Mouse (Mus musculus): ENCODE measurements at regions not wholly inside any gene's neighbourhood (a gene's known extent, or its start where the extent isn't known, plus 50 kb on each side); places are given as distances from the start of the nearest gene placed in this dataset.
A peak's percentile ranks its signal among the peaks of the same experiment; 100 is the strongest.

DNA sequence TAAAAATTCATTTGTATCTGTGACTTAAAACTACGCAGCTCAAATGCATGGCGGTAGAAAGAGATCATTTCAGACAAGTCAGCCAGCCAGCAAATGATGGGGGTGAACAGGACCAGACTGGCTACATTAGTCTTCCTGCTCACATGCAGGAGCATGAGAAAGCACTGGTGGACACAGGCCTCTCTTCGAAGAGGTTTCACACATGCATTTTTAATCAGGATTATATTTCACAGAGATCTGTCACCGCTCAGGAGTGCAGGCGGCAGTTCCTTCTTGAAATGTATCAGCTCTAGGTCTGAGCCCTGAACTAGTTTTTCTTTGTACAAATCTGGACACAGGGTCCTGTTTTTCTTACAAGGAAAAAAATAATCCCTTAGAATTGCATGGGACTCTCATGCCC is 343.2 kb upstream of the Pitx2 start:
- Histone ChIP-seq H3K4me1 (ENCODE audit: control insufficient read depth, insufficient read depth, low read length) (no peaks in the 10 kb centered on the region), H3K9ac (ENCODE audit: low read depth, low read length, severe bottlenecking) (no peak overlapping the region), H3K27ac (replicated peaks; ENCODE audit: low read depth, low read length) (no peak overlapping the region), H3K9me3 (ENCODE audit: control insufficient read depth, low read length) (no peaks in the 10 kb centered on the region), H3K4me3 (replicated peaks; ENCODE audit: low read length) (no peak overlapping the region), H3K4me2 (replicated peaks; ENCODE audit: low read depth, low read length, severe bottlenecking) (no peak overlapping the region), H3K36me3 (ENCODE audit: control insufficient read depth, insufficient read depth, low read length) (no peaks in the 10 kb centered on the region), H3K27me3 (ENCODE audit: control insufficient read depth, insufficient read depth, low read length) (no peaks in the 10 kb centered on the region)
- ATAC-seq (ENCODE audit: low FRiP score, low read depth) = no peak
- no peak for TF ChIP-seq POLR2A (IDR thresholded peaks at IDR 0.05; ENCODE audit: borderline replicate concordance, extremely low read depth, insufficient read depth, insufficient read length)
- WGBS = 56% methylated on average over 5 of the region's 5 CpGs
- DNase-seq (ENCODE audit: low spot score) = no peak

DNA sequence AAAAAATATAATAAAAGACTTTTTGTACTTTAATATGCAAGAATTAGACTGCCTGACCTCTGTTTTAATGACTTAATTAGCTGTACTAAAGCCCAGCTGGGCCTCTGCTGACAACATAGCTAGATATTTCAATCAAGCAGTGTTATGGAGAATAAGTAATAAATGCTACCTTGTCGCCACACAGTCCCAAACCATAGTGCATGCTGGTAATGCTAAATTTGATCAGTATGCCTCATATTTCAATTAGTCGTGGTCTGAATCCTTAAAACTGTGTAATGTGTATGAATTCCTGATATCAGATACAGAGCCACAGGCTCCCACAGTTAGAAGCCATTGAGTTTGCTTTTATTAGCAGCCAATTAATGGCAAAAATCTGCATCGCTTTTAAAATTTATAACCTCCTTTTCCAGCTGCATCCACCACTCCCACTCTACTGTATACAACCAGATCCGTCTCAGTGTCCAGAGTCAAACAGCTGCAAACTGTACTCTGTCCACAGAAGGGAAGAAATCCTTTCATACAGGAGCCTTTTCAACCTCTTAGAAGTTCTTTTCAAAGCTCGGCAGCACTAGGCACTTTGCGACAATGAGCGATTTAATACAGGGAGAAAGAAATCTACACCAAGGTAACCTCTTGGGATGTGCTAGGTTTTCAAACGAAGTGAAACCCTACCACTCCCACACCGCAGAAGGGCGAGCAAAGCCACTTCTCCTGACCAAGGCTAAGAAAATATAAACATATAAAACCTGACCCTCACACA is 317.8 kb upstream of the Pitx2 start:
- Histone ChIP-seq H3K9me3 (ENCODE audit: control insufficient read depth, low read length) (no peaks in the 10 kb centered on the region), H3K4me1 (ENCODE audit: control insufficient read depth, insufficient read depth, low read length) (peaks cover 7% of the 10 kb centered on the region; the same call in 1 of the 2 replicates), H3K4me3 (replicated peaks; ENCODE audit: low read length) (no peak overlapping the region), H3K27me3 (ENCODE audit: control insufficient read depth, insufficient read depth, low read length) (peaks cover 4% of the 10 kb centered on the region), H3K27ac (replicated peaks; ENCODE audit: low read depth, low read length) (no peak overlapping the region), H3K4me2 (replicated peaks; ENCODE audit: low read depth, low read length, severe bottlenecking) (peak overlapping the region; percentile 22; the same call in 1 of the 2 replicates), H3K36me3 (ENCODE audit: control insufficient read depth, insufficient read depth, low read length) (no peaks in the 10 kb centered on the region), H3K9ac (ENCODE audit: low read depth, low read length, severe bottlenecking) (no peak overlapping the region)
- 23% methylated on average over 10 of the region's 10 CpGs for WGBS
- TF ChIP-seq POLR2A (IDR thresholded peaks at IDR 0.05; ENCODE audit: borderline replicate concordance, extremely low read depth, insufficient read depth, insufficient read length) = no peak
- ATAC-seq (ENCODE audit: low FRiP score, low read depth) = peak; percentile 82
- peak; percentile 28 for DNase-seq (ENCODE audit: low spot score)

DNA sequence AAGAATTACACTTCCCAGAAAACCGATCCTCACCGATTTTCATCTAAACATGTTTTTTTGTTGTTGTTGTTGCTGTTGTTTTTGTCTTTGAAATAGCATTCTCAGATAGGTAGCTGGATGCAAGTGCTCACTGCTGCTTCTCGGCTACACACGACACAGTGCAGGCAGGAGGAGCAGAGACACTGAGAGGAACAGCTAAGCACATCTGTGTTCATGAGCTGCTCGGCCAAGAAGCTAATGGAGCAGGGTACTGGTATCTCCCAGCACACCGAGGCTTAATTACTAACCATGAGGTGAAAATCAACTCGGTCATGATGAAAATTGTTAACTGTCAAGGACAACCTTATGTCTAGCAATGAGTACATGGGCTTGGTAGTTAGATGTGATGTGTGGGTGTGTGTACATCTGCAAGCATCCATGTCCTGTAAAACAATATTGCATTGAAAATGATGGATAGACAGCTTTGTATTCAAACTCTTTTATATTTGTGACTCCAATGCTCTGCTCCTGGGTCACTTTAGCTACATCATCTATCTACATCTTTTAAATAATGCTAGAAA is 316.0 kb upstream of the Pitx2 start:
- 62% methylated on average over 7 of the region's 7 CpGs for WGBS

GRCm38 (mm10) chr3:128886678-128887077 is 313.0 kb upstream of the Pitx2 start:
- Histone ChIP-seq H3K4me1 (ENCODE audit: control insufficient read depth, insufficient read depth, low read length) (peaks cover 5% of the 10 kb centered on the region; the same call in 1 of the 2 replicates), H3K27ac (replicated peaks; ENCODE audit: low read depth, low read length) (no peak overlapping the region), H3K36me3 (ENCODE audit: control insufficient read depth, insufficient read depth, low read length) (no peaks in the 10 kb centered on the region), H3K27me3 (ENCODE audit: control insufficient read depth, insufficient read depth, low read length) (peaks cover 4% of the 10 kb centered on the region), H3K4me2 (replicated peaks; ENCODE audit: low read depth, low read length, severe bottlenecking) (no peak overlapping the region), H3K4me3 (replicated peaks; ENCODE audit: low read length) (no peak overlapping the region), H3K9me3 (ENCODE audit: control insufficient read depth, low read length) (no peaks in the 10 kb centered on the region), H3K9ac (ENCODE audit: low read depth, low read length, severe bottlenecking) (no peak overlapping the region)
- TF ChIP-seq POLR2A (IDR thresholded peaks at IDR 0.05; ENCODE audit: borderline replicate concordance, extremely low read depth, insufficient read depth, insufficient read length) = no peak
- 24% methylated on average over 9 of the region's 9 CpGs for WGBS
- ATAC-seq (ENCODE audit: low FRiP score, low read depth) (no peak), DNase-seq (ENCODE audit: low spot score) (no peak)

More for the DNA sequence above, 316.0 kb upstream of the Pitx2 start:
- no peak overlapping the region for H3K27ac ChIP-seq (replicated peaks; ENCODE audit: low read depth, low read length)
- no peaks in the 10 kb centered on the region for H3K36me3 ChIP-seq (ENCODE audit: control insufficient read depth, insufficient read depth, low read length)
- no peak for TF ChIP-seq POLR2A (IDR thresholded peaks at IDR 0.05; ENCODE audit: borderline replicate concordance, extremely low read depth, insufficient read depth, insufficient read length)
- ATAC-seq (ENCODE audit: low FRiP score, low read depth) (no peak), DNase-seq (ENCODE audit: low spot score) (no peak)
- H3K9ac ChIP-seq (ENCODE audit: low read depth, low read length, severe bottlenecking) = no peak overlapping the region
- peaks cover 7% of the 10 kb centered on the region; the same call in 1 of the 2 replicates for H3K4me1 ChIP-seq (ENCODE audit: control insufficient read depth, insufficient read depth, low read length)
- H3K27me3 ChIP-seq (ENCODE audit: control insufficient read depth, insufficient read depth, low read length) = peaks cover 4% of the 10 kb centered on the region
- H3K9me3 ChIP-seq (ENCODE audit: control insufficient read depth, low read length) = no peaks in the 10 kb centered on the region
- H3K4me3 ChIP-seq (replicated peaks; ENCODE audit: low read length) = no peak overlapping the region
- H3K4me2 ChIP-seq (replicated peaks; ENCODE audit: low read depth, low read length, severe bottlenecking) = no peak overlapping the region

- no peak overlapping the region for H3K9ac ChIP-seq (ENCODE audit: low read depth, low read length, severe bottlenecking)
- H3K27ac ChIP-seq (replicated peaks; ENCODE audit: low read depth, low read length) = no peak overlapping the region
- no peaks in the 10 kb centered on the region for H3K4me1 ChIP-seq (ENCODE audit: control insufficient read depth, insufficient read depth, low read length)
- H3K36me3 ChIP-seq (ENCODE audit: control insufficient read depth, insufficient read depth, low read length) = no peaks in the 10 kb centered on the region
- no peak for TF ChIP-seq POLR2A (IDR thresholded peaks at IDR 0.05; ENCODE audit: borderline replicate concordance, extremely low read depth, insufficient read depth, insufficient read length)
- no peak for ATAC-seq (ENCODE audit: low FRiP score, low read depth)
- 85% methylated on average over 5 of the region's 5 CpGs for WGBS
- H3K4me2 ChIP-seq (replicated peaks; ENCODE audit: low read depth, low read length, severe bottlenecking) = no peak overlapping the region
- DNase-seq (ENCODE audit: low spot score) = no peak
- H3K9me3 ChIP-seq (ENCODE audit: control insufficient read depth, low read length) = no peaks in the 10 kb centered on the region
- H3K4me3 ChIP-seq (replicated peaks; ENCODE audit: low read length) = no peak overlapping the region
- no peaks in the 10 kb centered on the region for H3K27me3 ChIP-seq (ENCODE audit: control insufficient read depth, insufficient read depth, low read length)
Observed at GRCm38 (mm10) chr3:128891078-128891477, 308.6 kb upstream of the Pitx2 start.
